Mouse (Mus musculus) brain, embryonic 14.5 days (tissue): ENCODE results near the gene Msi2.

ENCODE experiments used
- CTCF ChIP-seq: fragments of 200-500 bp; IDR thresholded peaks from 2 replicates; pipeline ENCODE4 v1.5.1; 2012; ENCODE audit warnings: inconsistent platforms, mild to moderate bottlenecking, moderate library complexity, borderline replicate concordance; ENCODE audit not compliant: insufficient read depth, insufficient read length; ENCODE audit errors: extremely low read depth
- POLR2A ChIP-seq: fragments of 200-500 bp; IDR thresholded peaks from 2 replicates; pipeline ENCODE4 v1.6.1; 2012; ENCODE audit warnings: mild to moderate bottlenecking, inconsistent platforms, borderline replicate concordance; ENCODE audit not compliant: poor library complexity, insufficient read depth, insufficient read length, severe bottlenecking; ENCODE audit errors: extremely low read depth

DNA sequence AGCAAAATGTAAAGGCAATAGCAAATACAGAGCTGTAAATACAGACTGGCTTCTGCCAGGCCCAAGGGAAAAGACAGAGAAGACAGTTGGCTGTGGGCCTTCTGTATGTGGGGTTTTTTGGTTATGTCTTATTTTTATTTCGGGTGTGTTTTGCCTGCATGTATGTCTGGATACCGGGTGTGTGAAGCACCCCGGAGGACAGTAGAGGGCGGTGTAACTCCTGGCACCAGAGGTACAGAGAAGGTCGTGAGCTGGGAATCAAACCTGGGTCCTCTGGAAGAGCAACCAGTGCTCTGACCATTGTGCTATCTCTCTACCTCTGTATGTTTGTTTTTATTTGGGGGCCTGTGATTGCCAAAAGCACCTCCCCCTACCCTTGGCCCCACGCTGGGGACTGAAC is 288.6 kb downstream of the Msi2 start:
- TF ChIP-seq CTCF (no peak), POLR2A (no peak)
